Mouse (Mus musculus): ENCODE data around the gene Tmem123.
A peak's percentile ranks its signal among the peaks of the same experiment; 100 is the strongest.

Gene Tmem123

DNA sequence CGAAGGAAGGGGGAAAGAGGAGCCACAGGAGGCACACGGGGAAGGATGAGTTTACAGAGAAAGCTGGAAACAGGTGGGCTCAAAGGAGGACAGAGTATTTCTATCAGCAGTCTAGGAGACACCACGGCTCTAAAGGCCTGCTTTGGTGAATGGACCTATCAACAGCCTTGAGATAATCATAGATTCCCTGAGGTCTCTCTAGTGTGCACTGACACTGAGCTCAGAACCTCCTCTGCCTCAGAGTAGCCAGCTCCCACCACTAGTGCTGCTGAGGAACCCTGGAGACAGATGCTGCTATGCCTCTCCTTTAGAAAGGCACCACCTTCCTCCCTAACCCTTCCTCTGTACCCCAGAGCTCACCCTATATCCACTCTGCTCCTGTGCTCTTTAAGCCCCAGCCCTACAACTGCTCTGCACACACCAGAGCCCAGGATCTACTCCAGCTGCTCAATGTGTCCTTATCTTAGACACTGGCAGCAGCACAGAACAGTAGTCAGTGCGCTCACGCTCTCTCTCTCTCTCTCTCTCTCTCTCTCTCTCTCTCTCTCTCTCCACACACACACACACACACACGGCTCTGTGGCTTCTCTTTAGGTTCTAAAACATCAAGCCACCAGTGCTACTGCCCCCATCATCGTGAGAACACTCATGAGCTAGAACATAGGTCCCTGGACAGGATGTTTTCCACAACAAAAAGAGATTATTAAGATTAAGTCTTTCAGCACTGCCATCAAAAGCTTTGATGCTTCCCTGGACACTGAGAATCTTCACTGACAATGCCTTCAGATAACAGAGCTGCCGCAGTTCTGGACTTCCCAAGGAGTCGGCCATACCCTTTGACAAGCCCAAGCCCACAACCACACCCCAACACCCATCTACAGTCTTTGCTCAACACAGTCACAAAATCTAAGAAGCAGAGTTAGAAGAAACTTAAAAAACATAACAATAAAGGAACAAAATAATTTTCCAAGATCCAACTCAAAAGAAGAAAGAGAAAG lies 66.0 kb downstream of the Tmem123 start:
- no peak for DNase-seq

DNA sequence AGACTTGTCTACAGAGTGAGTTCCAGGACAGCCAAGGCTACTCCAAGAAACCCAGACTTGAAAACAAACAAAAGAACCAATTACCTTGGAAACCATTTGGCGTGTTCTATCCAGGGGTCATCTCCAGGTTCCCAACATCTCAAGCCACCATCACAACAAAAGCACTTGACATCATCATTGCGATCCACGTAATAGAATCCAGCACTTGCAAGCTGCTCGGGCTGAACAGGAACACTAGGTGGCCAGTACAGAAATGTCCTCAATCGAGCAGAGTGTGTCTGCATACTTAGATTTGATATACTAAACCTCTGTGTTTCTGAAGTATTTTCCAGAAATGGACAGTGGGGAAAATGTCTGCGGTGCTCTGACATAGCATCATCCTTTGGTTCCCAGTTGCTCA lies 69.6 kb downstream of the Tmem123 start:
- DNase-seq: no peak

DNA sequence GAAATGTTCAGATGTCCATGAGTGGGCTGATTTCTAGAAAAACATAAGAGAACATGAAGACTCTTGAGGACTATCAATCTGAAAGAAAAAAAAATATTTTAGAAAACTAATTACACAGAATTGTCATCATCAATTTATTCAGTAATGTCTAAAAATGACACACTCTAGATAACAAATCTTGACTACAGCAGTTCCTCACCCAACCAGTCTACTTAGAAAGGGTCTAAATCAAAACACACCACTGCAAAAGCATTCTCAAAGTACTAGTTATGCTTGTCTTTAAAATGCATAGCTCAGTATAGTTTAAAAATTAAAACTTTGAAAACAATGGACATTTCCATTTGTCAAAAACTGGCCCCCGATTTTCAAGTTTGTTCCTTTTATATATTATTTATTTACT lies 71.5 kb downstream of the Tmem123 start:
- no peak for DNase-seq

DNA sequence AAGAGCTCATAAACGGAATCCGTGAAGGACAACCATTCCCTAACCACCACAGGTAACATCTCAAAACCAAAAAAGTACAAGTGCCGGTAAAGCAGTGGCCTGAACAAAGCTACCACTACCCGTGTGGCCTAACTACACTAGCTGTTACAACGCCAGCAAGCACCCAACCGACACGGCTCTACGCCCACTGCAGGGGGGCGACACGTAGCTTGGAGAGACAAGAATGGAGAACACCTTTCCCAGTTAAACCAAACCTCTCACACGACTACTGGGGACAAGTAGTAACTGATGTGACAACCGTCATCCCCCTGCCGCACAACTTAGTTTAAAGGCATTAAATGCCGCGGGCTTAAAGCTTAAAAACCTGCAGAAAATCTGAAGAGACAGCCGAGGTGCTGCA lies 72.5 kb downstream of the Tmem123 start:
- DNase-seq: peak; percentile 48

DNA sequence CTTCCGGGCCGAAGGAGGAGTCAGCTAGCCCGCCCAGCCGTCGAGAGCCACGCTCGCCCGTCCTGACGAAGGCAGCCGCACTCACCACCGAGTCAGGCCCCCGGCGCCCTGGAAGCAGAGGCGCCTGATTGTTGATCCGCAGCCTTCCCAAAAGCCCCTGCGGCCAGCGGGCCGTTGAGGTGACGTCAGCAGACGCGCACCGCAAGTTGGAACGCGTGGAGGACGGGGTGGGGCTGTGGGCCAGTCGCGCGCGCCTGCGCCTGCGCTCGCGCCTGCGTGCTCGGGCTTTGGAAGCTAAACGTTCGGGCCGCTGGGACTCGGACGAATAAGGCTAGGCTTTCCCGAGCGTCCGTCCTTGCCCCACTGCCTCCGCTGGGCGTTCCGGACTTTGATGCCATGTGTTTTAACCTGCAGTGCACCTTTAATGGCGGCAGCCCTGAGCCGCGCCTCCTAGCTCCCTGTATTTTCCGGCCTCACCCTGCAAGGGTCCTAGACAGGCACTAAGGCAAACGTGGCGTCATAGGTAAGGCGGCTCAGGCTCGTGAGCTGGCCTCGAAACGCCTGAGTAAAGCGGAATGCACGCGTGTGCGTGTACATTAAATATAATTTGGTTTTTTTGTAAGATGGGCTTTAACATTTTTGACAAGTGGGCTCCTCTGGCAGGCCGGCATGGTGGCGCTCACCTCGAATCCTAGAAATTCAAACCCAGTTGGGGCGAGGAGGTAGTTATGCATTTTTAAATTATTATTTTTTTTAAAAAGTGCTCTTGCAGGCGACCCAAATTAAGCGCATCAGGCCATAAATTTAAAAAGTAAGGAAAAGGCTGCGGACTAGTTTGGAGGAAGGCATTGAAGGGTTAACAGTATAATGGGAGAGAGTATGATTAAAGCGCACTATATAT lies 73.3 kb downstream of the Tmem123 start, which contains the start of gene Birc2:
Birc2 (minus strand) TSS at position 160 of the 901 bp plus-strand sequence.
- DNase-seq: peak; percentile 96

DNA sequence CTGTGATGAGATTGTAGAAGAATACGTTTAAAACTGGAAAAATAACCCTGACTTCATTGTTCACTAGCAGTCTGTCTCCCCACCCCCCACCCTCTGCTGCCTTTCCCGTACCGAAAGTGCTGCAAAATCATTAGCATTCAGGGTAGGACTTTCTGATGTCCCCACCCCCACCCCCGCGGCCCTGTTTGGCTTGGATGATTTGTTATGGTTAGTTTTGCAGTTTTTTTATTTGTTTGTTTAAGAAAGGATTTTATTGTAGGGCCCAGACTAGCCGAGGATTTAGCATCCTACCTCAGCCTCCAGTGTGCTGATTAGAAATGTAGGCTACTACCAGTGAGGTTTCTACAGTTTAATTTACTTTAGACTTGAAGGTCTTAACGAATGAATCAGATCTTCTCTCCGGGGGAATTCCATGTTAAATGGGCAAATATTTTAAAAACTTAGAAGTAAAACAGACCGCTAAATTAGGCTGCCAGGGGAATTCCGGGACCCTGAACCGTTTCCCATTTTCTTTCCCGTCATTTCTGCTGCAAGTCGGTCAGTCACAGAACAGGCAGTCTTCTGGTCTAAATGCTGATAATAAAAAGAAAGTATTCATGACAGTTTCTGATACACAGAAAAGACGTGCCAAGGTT lies 74.1 kb downstream of the Tmem123 start:
- no peak for DNase-seq

DNA sequence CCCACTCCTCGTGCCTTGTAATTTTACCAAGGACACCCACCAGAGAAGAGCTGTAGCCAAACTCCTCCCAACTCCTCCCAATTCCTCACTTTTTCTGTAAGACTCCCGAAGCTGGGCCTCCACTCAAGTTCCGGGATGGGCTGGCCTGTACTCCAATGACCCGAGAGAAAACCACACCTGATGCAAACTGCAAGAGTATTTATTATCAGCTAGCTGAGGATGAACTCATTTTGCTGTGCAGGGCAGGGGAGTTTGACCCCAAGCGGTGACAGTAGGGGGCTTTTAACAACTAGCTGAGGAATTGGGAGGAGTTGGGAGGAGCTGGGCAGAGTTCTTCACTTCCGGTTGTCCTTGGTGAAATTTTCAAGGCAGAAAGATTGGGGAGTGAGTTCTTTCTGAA lies 77.4 kb downstream of the Tmem123 start:
- no peak for DNase-seq

Data from cerebellum, adult 11 months (tissue).